Mouse (Mus musculus) embryonic facial prominence, embryonic 12.5 days (tissue): ENCODE results near the gene Ldlrap1. TPM values are rescaled to one million over a fixed set of nuclear protein-coding genes. Genes with fewer than 3 reads are reported as not detected.
"Not testable (repeated sequence)": the region's sequence is repeated elsewhere in the genome, so short reads cannot be mapped to it uniquely, and the experiment has no call there.

Experiments used
- ATAC-seq: fragments of 200-750 bp; cut with Nextera tagmentation; 2 replicates; pipeline ENCODE4 v1.8.0; 2017; ENCODE audit not compliant: insufficient number of reproducible peaks, insufficient read depth, low FRiP score, low TSS enrichment
- H3K27ac ChIP-seq: fragments of 300-500 bp; sonication (generic); 2 replicates; pipeline ENCODE4 v1.5.1; 2016; ENCODE audit warnings: mild to moderate bottlenecking
- H3K27me3 ChIP-seq: fragments of 300-500 bp; sonication (generic); 2 replicates; pipeline ENCODE4 v1.6.1; 2016; ENCODE audit warnings: mild to moderate bottlenecking, moderate library complexity
- H3K36me3 ChIP-seq: fragments of 300-500 bp; sonication (generic); 2 replicates; pipeline ENCODE4 v1.6.1; 2016; ENCODE audit warnings: mild to moderate bottlenecking
- H3K4me1 ChIP-seq: fragments of 300-500 bp; sonication (generic); 2 replicates; pipeline ENCODE4 v1.6.1; 2016
- H3K4me2 ChIP-seq: fragments of 300-500 bp; sonication (generic); replicated peaks from 2 replicates; pipeline ENCODE4 v1.6.1; 2016; ENCODE audit warnings: mild to moderate bottlenecking, moderate library complexity
- H3K4me3 ChIP-seq: fragments of 300-500 bp; sonication (generic); 2 replicates; pipeline ENCODE4 v1.5.1; 2016; ENCODE audit warnings: mild to moderate bottlenecking
- H3K9ac ChIP-seq: fragments of 300-500 bp; sonication (generic); 2 replicates; pipeline ENCODE4 v1.6.1; 2016; ENCODE audit warnings: mild to moderate bottlenecking, moderate library complexity
- H3K9me3 ChIP-seq: fragments of 300-500 bp; sonication (generic); 2 replicates; pipeline ENCODE4 v1.6.1; 2016; ENCODE audit warnings: mild to moderate bottlenecking, moderate library complexity
- WGBS: fragments of 180-500 bp; shearing (Covaris S2); methylation state at CpG from one replicate; pipeline ENCODE4 v1.1.7; 2016; 5-methylcytosine and 5-hydroxymethylcytosine counted together
- polyA plus RNA-seq: library from polyadenylated mRNA; unstranded; fragments of >200 nt; fragmentation: Nextera tagmentation; extraction: Ambion mirVana; gene quantifications from 2 replicates; pipeline ENCODE4 v1.2.1, GENCODE M21; 2016

Gene Ldlrap1
- polyA plus RNA-seq, 1 experiment from 2014 or later, result 21.8 TPM

GRCm38 (mm10) chr4:134796581-134797361 is 28.9 kb upstream of the Ldlrap1 start:
- Histone ChIP-seq H3K4me1 (peaks cover 10% of the 10 kb centered on the region), H3K36me3 (peaks cover 12% of the 10 kb centered on the region), H3K4me3 (no peak overlapping the region), H3K9ac (no peak overlapping the region), H3K4me2 (no peak overlapping the region), H3K27me3 (no peaks in the 10 kb centered on the region), H3K27ac (no peak overlapping the region), H3K9me3 (no peaks in the 10 kb centered on the region)
- 26% methylated on average over 7 of the region's 7 CpGs for WGBS
- no peak for ATAC-seq

- H3K9ac ChIP-seq, result no peak overlapping the region
- H3K27ac ChIP-seq, result no peak overlapping the region
- H3K4me1 ChIP-seq, result peaks cover 10% of the 10 kb centered on the region
- no peak overlapping the region for H3K4me2 ChIP-seq
- peaks cover 5% of the 10 kb centered on the region for H3K36me3 ChIP-seq
- 75% methylated on average over 5 of the region's 5 CpGs for WGBS
- H3K27me3 ChIP-seq, result no peaks in the 10 kb centered on the region
- no peaks in the 10 kb centered on the region for H3K9me3 ChIP-seq
- ATAC-seq, result no peak
- no peak overlapping the region for H3K4me3 ChIP-seq
Observed at GRCm38 (mm10) chr4:134795819-134796485, 28.1 kb upstream of the Ldlrap1 start.

DNA sequence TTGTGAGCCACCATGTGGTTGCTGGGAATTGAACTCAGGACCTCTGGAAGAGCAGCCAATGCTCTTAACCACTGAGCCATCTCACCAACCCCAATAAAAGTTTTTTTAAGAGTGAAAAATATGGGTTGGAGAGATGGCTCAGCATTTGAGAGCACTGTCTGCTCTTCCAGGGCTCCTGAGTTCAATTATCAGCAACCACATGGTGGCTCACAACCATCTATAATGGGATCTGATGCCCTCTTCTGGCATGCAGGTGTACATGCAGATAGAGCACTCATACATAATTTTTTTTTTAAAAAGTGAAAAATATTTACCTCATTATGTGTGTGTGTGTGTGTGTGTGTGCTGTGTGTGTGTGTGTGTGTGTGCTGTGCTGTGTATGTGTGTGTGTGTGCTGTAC is 27.1 kb upstream of the Ldlrap1 start:
- H3K4me3 ChIP-seq, H3K4me1 ChIP-seq, H3K9me3 ChIP-seq, ATAC-seq, H3K27ac ChIP-seq, H3K36me3 ChIP-seq, H3K4me2 ChIP-seq, H3K27me3 ChIP-seq, H3K9ac ChIP-seq: not testable (repeated sequence)

- no peak overlapping the region for H3K4me2 ChIP-seq
- no peaks in the 10 kb centered on the region for H3K27me3 ChIP-seq
- 48% methylated on average over 10 of the region's 10 CpGs for WGBS
- no peaks in the 10 kb centered on the region for H3K9me3 ChIP-seq
- no peaks in the 10 kb centered on the region for H3K36me3 ChIP-seq
- no peak overlapping the region for H3K4me3 ChIP-seq
- no peak overlapping the region for H3K27ac ChIP-seq
- ATAC-seq, result no peak
- peaks cover 10% of the 10 kb centered on the region for H3K4me1 ChIP-seq
- H3K9ac ChIP-seq, result no peak overlapping the region
Observed at GRCm38 (mm10) chr4:134793213-134793956, 25.6 kb upstream of the Ldlrap1 start.

GRCm38 (mm10) chr4:134791731-134792130 is 23.9 kb upstream of the Ldlrap1 start:
- Histone ChIP-seq H3K9me3 (no peaks in the 10 kb centered on the region), H3K4me2 (no peak overlapping the region), H3K36me3 (no peaks in the 10 kb centered on the region), H3K27ac (no peak overlapping the region), H3K27me3 (no peaks in the 10 kb centered on the region), H3K4me3 (no peak overlapping the region), H3K9ac (no peak overlapping the region), H3K4me1 (peaks cover 8% of the 10 kb centered on the region)
- WGBS, result 64% methylated on average over 6 of the region's 6 CpGs
- no peak for ATAC-seq

DNA sequence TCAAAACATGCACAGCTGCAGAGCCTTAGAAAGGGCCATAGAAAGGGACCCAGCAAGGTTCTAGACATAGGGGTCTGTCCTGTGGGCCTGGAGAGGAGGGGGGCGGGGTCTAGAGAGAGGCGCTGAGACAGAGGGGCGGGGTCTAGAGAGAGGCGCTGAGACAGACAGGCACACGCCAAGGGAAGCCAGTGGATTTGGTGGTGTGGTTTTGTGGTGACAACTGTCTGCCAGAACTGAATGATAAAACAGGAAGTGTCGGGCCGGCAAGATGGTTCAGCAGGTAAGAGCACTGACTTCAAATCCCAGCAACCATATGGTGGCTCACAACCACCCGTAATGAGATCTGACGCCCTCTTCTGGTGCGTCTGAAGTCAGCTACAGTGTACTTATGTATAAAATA is 19.1 kb upstream of the Ldlrap1 start:
- no peak overlapping the region for H3K4me3 ChIP-seq
- no peaks in the 10 kb centered on the region for H3K27me3 ChIP-seq
- 30% methylated on average over 10 of the region's 10 CpGs for WGBS
- no peak overlapping the region for H3K27ac ChIP-seq
- no peaks in the 10 kb centered on the region for H3K36me3 ChIP-seq
- H3K4me2 ChIP-seq, result no peak overlapping the region
- ATAC-seq, result no peak
- no peaks in the 10 kb centered on the region for H3K9me3 ChIP-seq
- H3K4me1 ChIP-seq, result no peaks in the 10 kb centered on the region
- no peak overlapping the region for H3K9ac ChIP-seq

- no peak for ATAC-seq
Observed at GRCm38 (mm10) chr4:134784701-134785100, 16.9 kb upstream of the Ldlrap1 start.

GRCm38 (mm10) chr4:134779136-134779934 is 11.5 kb upstream of the Ldlrap1 start:
- Histone ChIP-seq H3K4me1 (peaks cover 22% of the 10 kb centered on the region; the same call in 1 of the 2 replicates), H3K9me3 (no peaks in the 10 kb centered on the region), H3K36me3 (no peaks in the 10 kb centered on the region), H3K9ac (no peak overlapping the region), H3K4me3 (no peak overlapping the region), H3K27ac (no peak overlapping the region), H3K27me3 (no peaks in the 10 kb centered on the region), H3K4me2 (no peak overlapping the region)
- no peak for ATAC-seq
- 31% methylated on average over 14 of the region's 14 CpGs for WGBS

More at GRCm38 (mm10) chr4:134784701-134785100, 16.9 kb upstream of the Ldlrap1 start:
- H3K4me1 ChIP-seq, result 0 out of 2 replicates have a peak, but pooled peaks cover 4% of the 10 kb centered on the region
- H3K9me3 ChIP-seq, result no peaks in the 10 kb centered on the region
- no peak overlapping the region for H3K27ac ChIP-seq
- no peaks in the 10 kb centered on the region for H3K27me3 ChIP-seq
- no peak overlapping the region for H3K4me3 ChIP-seq
- no peak overlapping the region for H3K9ac ChIP-seq
- H3K4me2 ChIP-seq, result no peak overlapping the region
- no peaks in the 10 kb centered on the region for H3K36me3 ChIP-seq
- 57% methylated on average over 5 of the region's 5 CpGs for WGBS

GRCm38 (mm10) chr4:134776246-134776645 is 8.4 kb upstream of the Ldlrap1 start:
- Histone ChIP-seq H3K27me3 (no peaks in the 10 kb centered on the region), H3K4me1 (peaks cover 29% of the 10 kb centered on the region; the same call in 1 of the 2 replicates), H3K9ac (no peak overlapping the region), H3K4me3 (no peak overlapping the region), H3K36me3 (no peaks in the 10 kb centered on the region), H3K27ac (no peak overlapping the region), H3K9me3 (no peaks in the 10 kb centered on the region), H3K4me2 (no peak overlapping the region)
- WGBS, result 46% methylated on average over 7 of the region's 7 CpGs
- ATAC-seq, result no peak

- WGBS, result 50% methylated on average over 14 of the region's 14 CpGs
- ATAC-seq, result no peak
- H3K4me2 ChIP-seq, result no peak overlapping the region
- H3K27ac ChIP-seq, result no peak overlapping the region
- no peaks in the 10 kb centered on the region for H3K9me3 ChIP-seq
- peaks cover 29% of the 10 kb centered on the region; the same call in 1 of the 2 replicates for H3K4me1 ChIP-seq
- no peak overlapping the region for H3K4me3 ChIP-seq
- no peaks in the 10 kb centered on the region for H3K27me3 ChIP-seq
- no peaks in the 10 kb centered on the region for H3K36me3 ChIP-seq
- no peak overlapping the region for H3K9ac ChIP-seq
Observed at GRCm38 (mm10) chr4:134775234-134775944, 7.6 kb upstream of the Ldlrap1 start.

GRCm38 (mm10) chr4:134774126-134774525 is 6.3 kb upstream of the Ldlrap1 start:
- ATAC-seq, result no peak
- no peaks in the 10 kb centered on the region for H3K36me3 ChIP-seq
- H3K4me2 ChIP-seq, result no peak overlapping the region
- no peaks in the 10 kb centered on the region for H3K9me3 ChIP-seq
- H3K9ac ChIP-seq, result no peak overlapping the region
- peaks cover 19% of the 10 kb centered on the region; the same call in 1 of the 2 replicates for H3K4me1 ChIP-seq
- no peak overlapping the region for H3K4me3 ChIP-seq
- H3K27ac ChIP-seq, result no peak overlapping the region
- H3K27me3 ChIP-seq, result peaks cover 9% of the 10 kb centered on the region
- 84% methylated on average over 6 of the region's 6 CpGs for WGBS
